Mouse (Mus musculus): Measurements from ENCODE around the gene Cep104. TPM values are rescaled to one million over a fixed set of nuclear protein-coding genes. Genes with fewer than 3 reads are reported as not detected.
A peak's percentile ranks its signal among the peaks of the same experiment; 100 is the strongest.

Gene Cep104
- polyA plus RNA-seq, 1 experiment from 2014 or later = 21.0 TPM

DNA sequence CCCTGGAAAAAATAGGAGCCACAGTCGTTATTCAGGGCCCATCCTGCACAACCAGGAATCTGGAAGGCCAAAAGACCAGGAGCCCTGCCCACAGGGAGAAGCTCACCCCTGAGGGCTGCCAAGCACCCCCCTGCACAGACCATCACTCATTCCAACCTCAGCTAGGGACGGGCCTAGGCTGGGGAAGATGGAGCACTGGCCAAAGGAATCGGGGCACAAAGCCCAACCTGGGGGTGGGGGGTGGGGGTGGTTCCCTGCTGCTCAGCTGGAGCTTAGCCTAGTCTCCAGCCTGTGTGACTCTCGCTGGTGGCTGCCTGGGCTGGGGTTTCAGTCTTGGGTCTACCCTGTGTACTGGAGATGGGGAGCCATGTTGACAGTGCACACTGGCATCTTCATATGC, 47.9 kb downstream of the Cep104 start:
- Histone ChIP-seq H3K9me3 (no peaks in the 10 kb centered on the region), H3K4me3 (replicated peaks) (no peak overlapping the region), H3K4me1 (replicated peaks) (peaks cover 10% of the 10 kb centered on the region), H3K27ac (no peak overlapping the region), H3K9ac (replicated peaks) (no peak overlapping the region), H3K36me3 (peaks cover 47% of the 10 kb centered on the region), H3K27me3 (peaks cover 51% of the 10 kb centered on the region), H3K4me2 (no peak overlapping the region)
- WGBS = 57% methylated on average over 4 of the region's 4 CpGs
- no peak for ATAC-seq (ENCODE audit: insufficient number of reproducible peaks, insufficient read depth, low FRiP score, low TSS enrichment, low read depth)

- Histone ChIP-seq H3K27ac (no peak overlapping the region), H3K9ac (replicated peaks) (no peak overlapping the region; the same call in 1 of the 2 replicates), H3K9me3 (no peaks in the 10 kb centered on the region), H3K4me3 (replicated peaks) (no peak overlapping the region), H3K4me1 (replicated peaks) (peaks cover 10% of the 10 kb centered on the region), H3K36me3 (peaks cover 36% of the 10 kb centered on the region), H3K27me3 (peaks cover 56% of the 10 kb centered on the region), H3K4me2 (no peak overlapping the region)
- 24% methylated on average over 8 of the region's 8 CpGs for WGBS
- ATAC-seq (ENCODE audit: insufficient number of reproducible peaks, insufficient read depth, low FRiP score, low TSS enrichment, low read depth) = no peak
Observed at GRCm38 (mm10) chr4:154023754-154024601, 49.0 kb downstream of the Cep104 start.

DNA sequence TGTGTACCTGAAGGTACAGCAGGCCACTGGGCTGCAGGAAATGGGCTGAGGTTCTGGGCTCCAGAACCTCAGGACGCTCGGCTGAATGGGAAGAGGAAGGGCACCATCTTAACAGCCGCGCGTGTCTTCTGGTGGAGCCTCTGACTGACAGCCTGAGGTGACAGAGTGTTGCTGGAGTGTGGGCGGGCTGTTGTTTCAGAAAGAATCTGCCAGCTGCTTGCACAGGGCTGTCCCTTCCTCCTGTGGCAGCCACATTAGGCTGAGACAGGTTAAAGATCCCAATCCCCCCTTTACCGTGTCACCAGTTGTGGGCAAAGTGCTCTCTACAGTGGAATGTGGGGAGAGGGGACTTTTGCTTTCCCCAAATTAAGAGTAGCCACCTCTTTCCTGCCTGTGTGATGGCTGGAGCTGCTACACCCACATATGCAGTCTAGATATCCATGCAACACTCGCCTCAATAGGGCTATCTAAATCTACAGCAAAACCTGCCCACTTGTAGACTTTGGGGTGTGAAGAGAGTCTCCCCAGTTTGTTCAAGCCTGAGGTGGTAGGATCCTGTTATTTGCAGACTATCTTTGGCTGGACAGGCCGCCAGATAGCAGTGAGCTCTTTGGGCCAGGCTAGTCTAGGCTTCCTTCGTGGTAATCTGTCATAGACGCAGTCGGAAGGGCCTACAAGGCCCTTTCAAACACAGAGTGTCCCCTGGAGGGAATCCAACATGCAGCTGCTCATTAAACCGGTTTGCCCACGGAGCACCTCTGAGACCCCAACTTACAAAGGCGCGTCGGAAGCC, 49.9 kb downstream of the Cep104 start:
- Histone ChIP-seq H3K4me1 (replicated peaks) (peaks cover 10% of the 10 kb centered on the region), H3K9me3 (no peaks in the 10 kb centered on the region), H3K9ac (replicated peaks) (no peak overlapping the region; the same call in 1 of the 2 replicates), H3K27ac (no peak overlapping the region), H3K4me2 (peak overlapping the region; percentile 67), H3K27me3 (peaks cover 56% of the 10 kb centered on the region), H3K4me3 (replicated peaks) (peak overlapping the region; percentile 40), H3K36me3 (peaks cover 26% of the 10 kb centered on the region)
- WGBS = 39% methylated on average over 17 of the region's 17 CpGs
- ATAC-seq (ENCODE audit: insufficient number of reproducible peaks, insufficient read depth, low FRiP score, low TSS enrichment, low read depth) = no peak

DNA sequence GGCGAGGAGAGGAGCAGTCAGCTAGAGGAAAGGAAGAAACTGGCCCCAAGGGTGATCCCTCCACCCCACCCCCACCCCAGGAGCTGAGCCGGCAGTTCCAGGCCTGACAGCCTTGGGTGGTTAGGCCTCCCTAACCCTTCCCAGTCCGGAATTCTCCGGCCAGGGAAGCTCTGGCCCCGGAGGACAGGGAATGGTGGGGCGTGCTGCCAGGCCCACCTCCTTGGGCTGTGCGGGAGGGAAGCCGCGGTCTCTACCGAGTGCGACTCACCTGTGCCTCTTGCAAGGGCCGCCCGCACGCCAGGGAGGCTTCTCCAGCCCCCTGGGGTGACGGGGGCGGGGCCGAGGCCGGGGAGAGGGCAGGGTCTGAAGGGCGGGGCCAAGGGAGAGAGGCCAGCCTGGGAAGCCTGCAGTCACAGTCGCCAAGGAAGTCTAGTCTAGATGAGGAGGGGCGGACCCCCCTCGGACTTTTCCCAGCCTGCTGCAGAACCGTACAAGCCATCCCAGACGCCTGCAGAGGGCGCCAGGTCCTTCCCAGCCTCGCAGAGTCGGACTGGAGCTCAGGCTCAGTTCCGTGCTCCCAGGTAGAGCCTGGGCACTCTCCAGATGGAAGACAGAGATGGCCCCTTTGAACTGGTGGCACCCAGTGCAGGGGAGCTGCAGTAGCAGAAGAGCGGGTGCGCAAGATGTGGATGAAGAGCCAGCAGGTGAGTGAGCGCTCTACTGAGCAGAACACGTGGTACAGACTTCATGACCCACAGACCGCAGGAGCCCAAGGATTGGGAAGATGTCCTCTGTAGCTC, 50.8 kb downstream of the Cep104 start, which contains the start of gene Smim1:
TSS of gene Smim1 (minus strand) at position 590 of the 800 bp plus-strand sequence.
- Histone ChIP-seq H3K4me1 (replicated peaks) (peaks cover 10% of the 10 kb centered on the region), H3K27ac (no peak within 1 kb of the TSS), H3K9ac (replicated peaks) (peak within 1 kb of the TSS; percentile 58), H3K4me3 (replicated peaks) (peak within 1 kb of the TSS; percentile 40), H3K4me2 (peak within 1 kb of the TSS; percentile 67), H3K9me3 (no peaks in the 10 kb centered on the region), H3K36me3 (peaks cover 17% of the 10 kb centered on the region), H3K27me3 (peaks cover 56% of the 10 kb centered on the region)
- under 1% methylated on average over 33 of the region's 33 CpGs for WGBS
- peak; percentile 15; the same call in 1 of the 2 replicates for ATAC-seq (ENCODE audit: insufficient number of reproducible peaks, insufficient read depth, low FRiP score, low TSS enrichment, low read depth)

- Histone ChIP-seq H3K4me3 (replicated peaks) (peak overlapping the region; percentile 40), H3K27me3 (peaks cover 56% of the 10 kb centered on the region), H3K4me2 (peak overlapping the region; percentile 67), H3K9me3 (no peaks in the 10 kb centered on the region), H3K9ac (replicated peaks) (no peak overlapping the region), H3K36me3 (peaks cover 11% of the 10 kb centered on the region), H3K27ac (no peak overlapping the region), H3K4me1 (replicated peaks) (peaks cover 10% of the 10 kb centered on the region)
- no peak for ATAC-seq (ENCODE audit: insufficient number of reproducible peaks, insufficient read depth, low FRiP score, low TSS enrichment, low read depth)
- WGBS = 35% methylated on average over 2 of the region's 2 CpGs
Observed at GRCm38 (mm10) chr4:154026441-154026761, 51.4 kb downstream of the Cep104 start.

- Histone ChIP-seq H3K4me2 (no peak overlapping the region), H3K4me3 (replicated peaks) (no peak overlapping the region), H3K4me1 (replicated peaks) (peaks cover 10% of the 10 kb centered on the region), H3K9me3 (no peaks in the 10 kb centered on the region), H3K9ac (replicated peaks) (no peak overlapping the region), H3K36me3 (no peaks in the 10 kb centered on the region), H3K27ac (no peak overlapping the region), H3K27me3 (peaks cover 52% of the 10 kb centered on the region)
- no peak for ATAC-seq (ENCODE audit: insufficient number of reproducible peaks, insufficient read depth, low FRiP score, low TSS enrichment, low read depth)
- 80% methylated on average over 7 of the region's 7 CpGs for WGBS
Observed at GRCm38 (mm10) chr4:154028066-154028465, 53.1 kb downstream of the Cep104 start.

GRCm38 (mm10) chr4:154028646-154029045, 53.7 kb downstream of the Cep104 start:
- Histone ChIP-seq H3K27ac (no peak overlapping the region), H3K27me3 (peaks cover 49% of the 10 kb centered on the region), H3K9ac (replicated peaks) (no peak overlapping the region), H3K4me3 (replicated peaks) (no peak overlapping the region), H3K36me3 (no peaks in the 10 kb centered on the region), H3K9me3 (no peaks in the 10 kb centered on the region), H3K4me2 (no peak overlapping the region), H3K4me1 (replicated peaks) (peaks cover 10% of the 10 kb centered on the region)
- ATAC-seq (ENCODE audit: insufficient number of reproducible peaks, insufficient read depth, low FRiP score, low TSS enrichment, low read depth) = no peak

GRCm38 (mm10) chr4:154037123-154037522, 62.1 kb downstream of the Cep104 start:
- H3K4me3 ChIP-seq (replicated peaks) = no peak overlapping the region
- H3K27me3 ChIP-seq = peaks cover 32% of the 10 kb centered on the region
- ATAC-seq (ENCODE audit: insufficient number of reproducible peaks, insufficient read depth, low FRiP score, low TSS enrichment, low read depth) = no peak
- H3K9me3 ChIP-seq = no peaks in the 10 kb centered on the region
- WGBS = 40% methylated on average over 3 of the region's 3 CpGs
- H3K27ac ChIP-seq = no peak overlapping the region
- no peaks in the 10 kb centered on the region for H3K36me3 ChIP-seq
- H3K4me2 ChIP-seq = no peak overlapping the region
- H3K4me1 ChIP-seq (replicated peaks) = no peaks in the 10 kb centered on the region
- no peak overlapping the region for H3K9ac ChIP-seq (replicated peaks)

DNA sequence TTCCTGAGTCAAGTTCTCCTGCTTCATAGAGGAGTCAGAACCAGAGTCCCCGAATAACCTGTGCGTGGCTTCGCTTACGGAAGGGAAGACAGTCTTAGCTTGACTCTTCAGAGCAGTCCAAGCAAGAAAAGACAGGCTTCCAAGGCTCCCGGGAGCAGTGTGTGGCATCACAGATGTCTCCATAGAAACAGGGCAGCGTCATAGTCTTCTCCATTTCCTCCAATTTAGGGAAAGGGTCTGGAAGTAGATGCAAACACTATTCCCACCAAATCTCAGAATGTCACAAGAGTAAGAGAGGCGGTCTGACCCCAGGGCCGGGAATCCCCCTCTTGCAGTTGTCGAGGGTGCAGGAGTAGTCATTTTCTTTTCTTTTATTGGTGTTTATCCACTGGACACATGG, 67.6 kb downstream of the Cep104 start, which contains the start of gene Ccdc27:
TSS of gene Ccdc27 (minus strand) at position 101 of the 400 bp plus-strand sequence.
- Histone ChIP-seq H3K4me2 (no peak within 1 kb of the TSS), H3K4me3 (replicated peaks) (no peak within 1 kb of the TSS), H3K27me3 (peaks cover 5% of the 10 kb centered on the region; the same call in 1 of the 2 replicates), H3K36me3 (no peaks in the 10 kb centered on the region), H3K4me1 (replicated peaks) (no peaks in the 10 kb centered on the region), H3K9me3 (no peaks in the 10 kb centered on the region), H3K27ac (no peak within 1 kb of the TSS), H3K9ac (replicated peaks) (no peak within 1 kb of the TSS)
- WGBS = 84% methylated on average over 9 of the region's 9 CpGs
- ATAC-seq (ENCODE audit: insufficient number of reproducible peaks, insufficient read depth, low FRiP score, low TSS enrichment, low read depth) = no peak

GRCm38 (mm10) chr4:154045837-154046236, 70.8 kb downstream of the Cep104 start:
- Histone ChIP-seq H3K27me3 (peaks cover 3% of the 10 kb centered on the region; the same call in 1 of the 2 replicates), H3K4me1 (replicated peaks) (no peaks in the 10 kb centered on the region), H3K36me3 (no peaks in the 10 kb centered on the region), H3K27ac (no peak overlapping the region), H3K9ac (replicated peaks) (no peak overlapping the region), H3K4me2 (no peak overlapping the region), H3K4me3 (replicated peaks) (no peak overlapping the region), H3K9me3 (no peaks in the 10 kb centered on the region)
- ATAC-seq (ENCODE audit: insufficient number of reproducible peaks, insufficient read depth, low FRiP score, low TSS enrichment, low read depth) = no peak
- 65% methylated on average over 5 of the region's 5 CpGs for WGBS

- no peak overlapping the region for H3K4me2 ChIP-seq
- ATAC-seq (ENCODE audit: insufficient number of reproducible peaks, insufficient read depth, low FRiP score, low TSS enrichment, low read depth) = no peak
- H3K4me3 ChIP-seq (replicated peaks) = no peak overlapping the region
- no peaks in the 10 kb centered on the region for H3K4me1 ChIP-seq (replicated peaks)
- H3K9me3 ChIP-seq = no peaks in the 10 kb centered on the region
- no peak overlapping the region for H3K27ac ChIP-seq
- 86% methylated on average over 3 of the region's 3 CpGs for WGBS
- H3K36me3 ChIP-seq = no peaks in the 10 kb centered on the region
- no peaks in the 10 kb centered on the region for H3K27me3 ChIP-seq
- no peak overlapping the region for H3K9ac ChIP-seq (replicated peaks)
Observed at GRCm38 (mm10) chr4:154051401-154051800, 76.4 kb downstream of the Cep104 start.

Measured in limb, embryonic 12.5 days (tissue).